Mouse (Mus musculus) lung, adult 2 months (tissue): ENCODE data around the gene Capza1.

Experiments
- CTCF ChIP-seq: fragments of 200-500 bp; IDR thresholded peaks from 2 replicates; pipeline ENCODE4 v1.5.1; 2011; ENCODE audit warnings: mild to moderate bottlenecking, low read length, control low read depth; ENCODE audit not compliant: insufficient read depth
- POLR2A ChIP-seq: fragments of 200-500 bp; IDR thresholded peaks from 2 replicates; pipeline ENCODE4 v1.6.1; 2011; ENCODE audit warnings: low read depth, mild to moderate bottlenecking, control low read depth, low read length, borderline replicate concordance; ENCODE audit errors: extremely low read depth

DNA sequence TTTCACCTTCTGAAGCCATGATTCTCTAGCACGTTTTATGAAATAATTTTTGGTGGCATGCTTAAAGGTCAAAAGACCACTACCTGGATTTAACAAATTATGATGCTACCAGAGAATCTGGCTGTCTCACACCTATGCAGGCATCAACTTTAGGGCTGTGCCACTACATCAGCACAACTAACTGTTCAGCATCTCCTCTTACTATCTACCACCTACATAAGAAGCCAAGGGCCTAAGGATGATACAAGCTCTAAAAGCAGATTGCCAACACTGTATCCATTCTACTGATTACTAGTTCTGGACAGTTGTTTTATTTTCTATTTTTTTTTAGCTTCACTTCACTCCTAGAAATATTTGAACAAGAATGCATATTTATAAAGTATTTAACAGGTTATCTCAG, 9.8 kb downstream of the Capza1 start:
- TF ChIP-seq CTCF (no peak), POLR2A (no peak)
